Mouse (Mus musculus) right cerebral cortex, adult 18-20 months (tissue): ENCODE results near the gene Myt1l.

ENCODE experiments used
- DNase-seq: peaks from one replicate; pipeline ENCODE4 v3.0.0; 2022; ENCODE audit warnings: mixed read lengths

Myt1l gene

DNA sequence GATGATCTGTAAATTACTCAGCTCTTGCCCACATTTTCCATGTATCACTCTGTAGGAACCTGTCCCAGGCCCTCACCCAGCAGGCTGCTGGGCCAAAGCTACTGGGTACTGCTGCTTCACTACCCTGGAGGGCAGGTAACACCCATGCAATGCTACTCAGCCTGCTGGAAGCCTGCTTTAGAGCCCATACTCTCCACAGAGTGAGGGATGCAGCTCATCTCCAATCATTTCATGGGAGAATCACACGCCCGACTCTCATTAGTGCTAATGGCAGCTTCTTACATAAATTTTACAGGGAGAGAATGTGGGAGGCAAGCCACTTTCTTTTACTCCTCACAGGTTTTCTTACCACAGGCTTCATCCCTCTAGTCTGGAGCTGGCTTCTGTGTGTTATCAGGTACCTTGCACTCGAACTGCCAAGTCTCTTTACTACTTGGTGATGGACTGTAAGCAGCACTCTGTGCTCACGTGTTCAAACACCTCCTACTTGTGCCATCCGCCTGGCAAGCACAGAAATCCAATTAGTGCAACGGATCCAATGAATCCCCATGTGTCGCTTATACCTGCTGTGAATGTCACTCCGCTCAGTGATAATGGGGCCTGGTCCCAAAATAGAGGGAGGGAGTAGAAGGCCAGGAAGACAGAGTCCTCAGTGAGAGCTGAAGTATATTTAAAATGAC is 212.3 kb downstream of the Myt1l start:
- DNase-seq, result peak; percentile 60

DNA sequence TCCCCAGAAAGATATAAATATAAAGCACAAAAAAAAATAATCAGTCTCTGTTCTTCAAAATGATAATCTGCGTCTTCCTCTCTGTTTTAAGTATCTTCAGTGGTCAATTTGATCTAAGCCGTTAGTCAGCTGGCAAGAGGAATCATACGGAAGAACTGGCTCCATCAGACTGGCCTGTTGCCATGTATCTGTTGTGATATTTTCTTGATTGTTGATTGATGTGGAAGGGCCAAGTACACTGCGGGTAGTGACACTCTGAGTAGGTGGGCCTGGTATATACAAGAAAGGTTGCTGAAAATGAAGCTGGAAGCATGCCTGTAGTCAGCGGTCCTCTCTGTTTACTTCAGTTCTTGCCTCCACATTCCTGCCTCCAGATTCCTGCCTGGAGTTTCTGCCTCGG is 213.0 kb downstream of the Myt1l start:
- DNase-seq, result no peak

DNA sequence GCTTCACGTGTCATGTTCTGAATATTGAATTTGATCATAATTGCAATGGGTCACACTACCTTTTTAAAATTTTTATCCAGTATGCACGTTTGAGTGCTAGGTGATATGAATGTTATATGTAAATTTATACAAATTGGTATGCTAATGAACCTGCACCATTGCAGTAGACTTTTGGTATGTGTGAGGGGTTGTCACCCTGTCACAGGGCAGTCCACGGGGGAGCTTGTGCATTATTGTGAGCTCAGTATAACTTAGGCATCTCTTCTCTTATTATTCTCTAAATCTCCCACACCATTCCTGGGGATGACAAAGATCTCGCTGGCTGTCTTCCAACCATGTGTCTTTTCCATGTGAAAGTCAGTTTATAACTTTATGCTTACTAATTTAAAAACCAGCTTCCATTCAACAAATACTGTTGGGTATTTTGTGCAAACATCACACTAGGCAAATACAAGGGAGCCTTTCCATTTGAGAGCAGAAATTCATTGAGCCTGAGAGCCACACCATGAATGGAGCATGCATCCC is 222.5 kb downstream of the Myt1l start:
- DNase-seq, result no peak

DNA sequence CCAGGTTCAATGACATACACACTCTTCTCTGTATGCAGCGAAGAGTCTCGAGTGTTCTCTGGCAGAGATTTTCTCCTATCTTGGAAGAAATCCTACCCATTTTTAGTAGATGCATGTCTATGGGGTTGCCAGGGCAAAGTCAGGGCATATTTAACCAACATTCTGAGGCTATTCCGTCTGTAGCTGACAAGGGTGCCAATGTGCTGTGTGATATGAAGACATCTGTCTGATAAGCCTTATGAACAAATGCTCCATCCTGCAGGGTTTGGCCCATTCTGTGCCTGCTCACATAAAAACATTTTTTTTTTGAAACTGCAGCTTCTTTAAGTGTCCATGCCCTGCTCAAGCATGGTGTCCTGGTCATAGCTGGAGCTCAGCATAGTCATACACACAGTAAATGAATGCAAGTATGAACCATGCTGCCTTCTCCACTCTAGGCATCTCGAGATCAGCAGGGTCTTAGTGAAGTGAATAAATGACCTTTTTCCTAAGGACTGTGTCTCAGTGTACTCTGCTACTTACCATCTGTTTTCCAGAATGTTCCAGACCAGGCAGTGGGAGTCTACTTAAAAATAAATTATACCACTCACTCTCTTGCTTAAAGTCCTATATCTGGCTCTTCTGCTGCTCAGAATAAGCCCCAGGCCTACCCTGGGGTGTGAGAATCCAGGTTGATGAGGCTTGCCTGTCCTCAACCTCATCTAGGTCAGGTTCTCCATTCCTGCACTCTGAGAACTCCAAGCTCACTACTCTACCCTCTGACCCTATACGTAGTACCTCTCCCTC is 227.1 kb downstream of the Myt1l start:
- no peak for DNase-seq

DNA sequence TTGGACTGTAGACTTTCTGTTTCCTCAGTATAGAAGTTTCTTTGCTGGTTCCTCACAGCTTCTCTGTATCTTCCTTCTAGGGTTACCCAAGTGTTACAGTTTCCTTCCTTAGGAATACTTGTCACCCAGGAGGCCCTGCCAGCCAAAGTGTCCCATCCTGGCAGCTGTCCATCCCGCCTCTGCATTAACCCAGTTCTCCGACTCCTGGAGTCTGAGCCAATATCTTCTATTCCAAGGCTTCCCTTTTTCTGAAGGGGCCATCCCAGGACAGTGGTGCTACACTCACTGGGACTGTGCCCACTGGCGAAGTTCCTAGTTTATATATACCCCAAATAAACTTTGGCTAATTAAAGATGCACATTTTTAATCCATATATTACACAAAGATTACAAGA is 227.7 kb downstream of the Myt1l start:
- DNase-seq, result peak; percentile 60

DNA sequence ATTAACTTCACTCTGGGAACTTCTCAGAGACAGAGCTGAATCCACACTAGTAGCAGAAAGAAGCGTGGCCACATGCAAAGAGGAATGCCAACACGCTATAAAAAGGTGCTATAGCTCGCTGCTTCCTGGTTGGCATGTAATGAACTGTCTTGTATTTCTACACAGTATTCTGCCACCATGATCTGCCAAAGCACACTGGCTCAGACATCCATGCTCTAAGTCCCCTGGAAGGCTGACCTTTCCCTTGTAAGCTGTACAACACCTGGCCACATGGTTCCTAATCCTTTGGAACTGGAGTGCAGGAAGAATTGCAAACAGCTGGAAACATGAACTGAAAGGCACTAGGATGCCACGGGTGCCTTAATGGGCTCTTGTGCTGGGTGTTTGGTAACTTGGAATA is 232.4 kb downstream of the Myt1l start:
- DNase-seq, result no peak

DNA sequence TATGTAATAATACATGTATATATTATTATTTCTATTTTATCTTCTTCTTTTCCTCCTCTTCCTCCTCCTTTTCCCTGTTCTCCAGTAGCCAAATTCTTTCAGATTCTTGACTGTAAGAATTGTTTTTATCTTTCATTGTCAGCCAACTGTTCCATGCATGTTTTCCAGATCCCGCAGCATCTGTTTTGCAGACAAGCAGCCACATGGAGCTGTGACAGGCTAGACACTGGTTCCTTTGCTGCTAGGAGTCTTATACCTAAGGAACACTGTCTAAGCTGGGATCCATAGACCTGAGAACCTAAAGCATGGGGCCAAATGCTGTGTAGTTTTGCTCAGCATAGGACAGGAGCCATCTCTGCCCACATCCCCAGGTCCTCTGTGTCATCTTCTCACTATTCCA is 238.0 kb downstream of the Myt1l start:
- no peak for DNase-seq

DNA sequence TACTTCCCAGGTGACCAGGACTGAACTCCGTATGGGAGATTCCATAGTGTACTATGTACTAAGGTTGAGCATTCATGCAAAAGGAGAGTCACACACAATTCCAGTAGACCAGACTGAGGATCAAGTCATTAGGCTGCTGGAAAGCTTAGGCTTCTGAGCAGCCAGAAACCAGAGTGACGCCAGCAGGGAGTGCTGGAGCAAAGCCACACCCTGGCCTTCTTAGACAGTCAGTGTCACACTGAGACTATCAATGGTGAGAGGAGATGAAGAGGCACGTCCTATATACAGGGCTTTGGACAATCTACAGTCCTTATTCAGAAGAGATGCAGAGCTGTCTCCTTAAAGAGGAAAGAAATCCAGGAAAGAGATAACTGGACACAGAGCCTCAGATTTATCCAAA is 243.6 kb downstream of the Myt1l start:
- DNase-seq, result no peak

DNA sequence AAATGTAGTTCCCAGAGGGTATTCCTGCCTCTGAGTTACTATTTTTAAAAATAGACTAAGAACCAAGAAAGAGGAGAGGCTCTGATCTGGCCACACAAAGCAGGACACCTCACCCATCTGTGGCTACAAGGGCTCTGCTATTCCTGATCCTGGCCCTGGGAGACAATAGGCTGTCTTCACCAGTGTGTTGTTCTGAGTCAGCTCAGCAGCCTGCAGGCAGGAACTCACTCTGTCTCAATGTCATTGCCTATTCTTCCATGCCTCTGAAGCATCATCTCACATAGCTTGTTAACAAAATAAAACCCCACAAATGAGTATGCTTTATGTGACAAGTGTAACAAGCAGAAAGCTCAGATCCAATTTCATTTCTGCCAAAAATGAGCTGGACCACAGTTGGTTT is 244.2 kb downstream of the Myt1l start:
- no peak for DNase-seq

DNA sequence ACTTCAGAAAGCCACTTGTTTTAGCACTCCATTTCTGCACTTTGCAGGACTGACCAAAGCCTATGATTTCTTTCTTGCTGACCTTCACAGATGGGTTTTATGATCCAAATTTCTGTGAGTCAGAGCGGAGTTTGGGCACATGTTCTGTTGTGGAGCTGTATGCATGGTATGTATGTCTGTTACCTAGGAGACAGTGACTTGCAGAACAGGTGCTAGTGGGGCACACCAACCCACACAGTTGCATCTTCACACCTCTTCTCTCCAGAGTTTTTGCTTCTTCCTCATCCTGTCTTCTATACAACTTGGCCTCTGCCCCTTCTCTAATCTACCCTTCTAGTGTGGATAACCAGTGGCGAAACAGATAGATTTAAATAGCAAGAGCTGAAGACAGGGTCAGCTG is 250.7 kb downstream of the Myt1l start:
- peak; percentile 51 for DNase-seq

DNA sequence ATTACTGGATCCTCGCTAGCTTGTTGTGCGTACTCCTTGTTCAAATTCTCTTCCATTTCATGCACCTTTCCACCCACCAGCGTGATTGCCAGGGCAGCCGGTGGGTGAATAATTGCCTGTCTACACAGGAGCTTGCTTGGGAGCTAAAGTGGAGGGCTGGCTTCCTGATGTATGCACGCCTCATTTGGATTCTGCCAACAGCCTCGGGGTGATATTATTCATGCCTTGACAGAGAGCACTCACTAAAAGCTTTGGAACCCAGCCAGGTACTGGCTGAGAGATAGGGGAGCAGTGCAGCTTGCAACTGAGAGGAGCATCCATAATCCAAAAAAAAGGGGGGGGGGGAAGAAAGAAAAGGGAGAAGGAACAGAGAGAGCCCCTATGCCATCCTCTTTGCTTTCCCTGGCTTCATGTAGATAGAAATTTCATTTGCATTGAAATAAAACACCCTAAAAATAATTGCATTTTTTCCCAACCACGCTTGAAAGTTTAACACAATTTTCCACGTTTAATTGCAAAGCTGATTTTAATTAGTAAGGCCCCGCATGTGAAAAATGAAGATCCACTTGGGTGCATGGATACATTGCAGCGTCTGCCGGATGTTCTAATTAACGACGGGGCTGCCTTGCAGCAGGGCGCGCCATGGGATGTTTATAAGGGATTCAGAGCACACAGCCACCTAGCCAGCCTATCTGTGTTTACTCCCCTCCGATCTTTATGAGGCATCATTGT is 261.3 kb downstream of the Myt1l start:
- DNase-seq, result peak; percentile 86

DNA sequence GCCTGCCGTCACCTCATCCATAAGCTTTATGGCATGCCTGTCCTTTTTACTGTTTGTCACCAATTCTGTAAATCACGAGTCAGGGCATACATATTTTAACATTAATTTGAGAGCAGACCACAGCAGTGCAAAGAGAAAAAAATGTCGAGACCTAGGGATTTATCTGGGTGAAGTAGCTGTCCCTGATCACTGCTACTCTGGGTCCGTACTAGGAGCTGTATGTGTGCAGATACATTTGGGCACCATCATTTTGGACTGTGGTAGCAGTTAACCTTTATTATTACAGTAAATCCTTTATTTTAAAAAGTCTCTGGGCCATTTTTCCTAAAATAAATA is 261.8 kb downstream of the Myt1l start:
- no peak for DNase-seq

DNA sequence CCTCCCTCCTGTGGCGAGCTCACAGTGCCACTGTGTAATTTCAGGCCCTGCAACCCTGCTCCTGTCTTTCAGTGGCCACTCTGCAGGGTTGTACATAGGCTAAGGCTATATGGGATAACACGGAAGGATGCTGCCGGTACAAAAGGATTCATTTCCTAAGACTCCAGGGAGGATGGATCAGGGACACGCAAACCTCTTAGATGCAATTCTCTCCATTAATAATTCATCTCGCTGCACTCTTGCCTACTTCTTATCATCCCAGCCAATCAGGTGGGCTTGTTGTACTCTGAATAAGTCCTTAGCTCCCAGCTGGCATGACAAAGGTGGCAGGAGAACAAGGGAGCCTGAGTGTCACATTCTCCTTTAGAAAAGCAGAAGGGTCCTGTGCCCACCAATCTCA is 264.8 kb downstream of the Myt1l start:
- DNase-seq, result no peak

DNA sequence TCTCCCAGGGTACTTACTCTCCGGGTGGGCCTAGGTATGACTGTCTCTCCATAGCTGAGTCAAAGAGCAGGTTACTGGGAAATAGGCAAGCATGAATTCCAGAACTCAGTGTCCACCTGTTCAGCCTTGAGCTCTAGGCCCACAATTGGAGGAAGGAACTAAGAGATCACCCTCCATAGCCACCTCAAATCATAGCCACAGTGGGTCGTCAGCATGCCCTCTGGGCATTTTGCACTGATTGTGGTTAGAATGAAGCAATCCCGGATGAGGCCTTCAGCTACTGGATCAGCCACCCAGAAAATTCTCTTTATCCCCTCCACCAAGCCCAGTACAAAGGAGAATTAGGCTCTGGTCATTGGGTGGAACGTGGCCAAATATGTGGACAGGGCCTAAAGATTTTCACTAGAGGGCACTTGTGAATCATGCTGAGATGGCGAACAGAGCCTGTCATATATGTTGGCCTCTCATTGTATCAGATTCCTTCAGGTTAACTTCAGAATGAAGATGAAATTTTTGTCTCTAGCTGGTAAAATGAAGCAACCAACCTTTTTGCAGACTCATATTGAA is 267.0 kb downstream of the Myt1l start:
- DNase-seq, result no peak

DNA sequence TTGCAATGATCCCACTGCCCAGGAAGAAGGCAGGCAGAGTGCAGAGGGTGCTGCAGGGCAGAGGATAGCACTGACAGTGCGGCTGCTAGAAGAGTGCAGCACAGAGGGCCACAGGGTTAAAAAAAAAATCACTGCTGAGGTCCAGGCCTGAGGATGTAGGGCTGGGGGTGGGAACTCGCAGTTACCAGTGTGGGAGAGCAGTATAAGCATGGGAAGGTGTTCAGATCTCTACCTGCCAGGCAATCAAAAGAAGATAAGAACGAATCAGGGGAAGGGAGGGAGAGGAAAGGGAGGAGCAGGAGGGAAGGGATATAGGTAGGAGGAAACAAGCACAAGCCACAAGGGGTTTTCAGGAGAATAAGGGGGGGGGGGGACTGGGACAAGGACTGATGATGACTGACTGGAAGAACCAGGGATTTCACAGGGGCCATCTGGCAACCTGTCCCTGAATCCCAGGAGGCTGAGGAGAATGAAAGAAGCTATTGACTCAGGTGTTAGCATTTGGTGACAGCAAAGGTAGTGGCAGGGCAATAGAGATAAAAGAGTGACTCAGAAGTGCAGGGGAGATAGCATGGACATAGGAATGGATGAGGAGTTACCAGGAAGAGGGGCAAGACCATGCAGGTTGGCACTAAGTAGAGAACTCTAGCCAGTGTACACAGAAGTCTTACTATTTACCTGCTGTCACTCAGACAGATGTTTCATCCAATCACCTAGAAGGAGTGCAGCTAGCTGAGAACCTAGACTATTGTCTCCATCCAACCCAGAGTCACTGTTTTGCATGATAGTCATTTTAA is 270.6 kb downstream of the Myt1l start:
- no peak for DNase-seq

DNA sequence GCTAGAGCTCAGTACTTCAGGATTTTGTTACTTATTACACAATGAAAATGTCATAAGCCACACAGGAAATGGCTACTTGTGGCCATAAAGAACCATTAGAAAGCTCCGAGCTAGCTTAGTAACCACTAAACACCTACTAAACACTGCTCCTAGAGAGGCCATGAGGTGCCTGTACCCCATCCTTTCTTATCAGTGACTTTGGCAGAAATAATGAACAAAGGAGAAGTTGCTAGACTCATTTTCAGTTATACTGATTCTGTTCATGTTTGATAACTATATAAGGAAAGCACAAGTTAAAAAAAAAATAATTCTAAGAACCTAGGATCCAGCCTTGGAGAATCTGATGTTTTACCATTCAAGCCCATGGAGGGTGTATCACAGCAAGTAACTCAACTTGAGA is 278.2 kb downstream of the Myt1l start:
- DNase-seq, result no peak

DNA sequence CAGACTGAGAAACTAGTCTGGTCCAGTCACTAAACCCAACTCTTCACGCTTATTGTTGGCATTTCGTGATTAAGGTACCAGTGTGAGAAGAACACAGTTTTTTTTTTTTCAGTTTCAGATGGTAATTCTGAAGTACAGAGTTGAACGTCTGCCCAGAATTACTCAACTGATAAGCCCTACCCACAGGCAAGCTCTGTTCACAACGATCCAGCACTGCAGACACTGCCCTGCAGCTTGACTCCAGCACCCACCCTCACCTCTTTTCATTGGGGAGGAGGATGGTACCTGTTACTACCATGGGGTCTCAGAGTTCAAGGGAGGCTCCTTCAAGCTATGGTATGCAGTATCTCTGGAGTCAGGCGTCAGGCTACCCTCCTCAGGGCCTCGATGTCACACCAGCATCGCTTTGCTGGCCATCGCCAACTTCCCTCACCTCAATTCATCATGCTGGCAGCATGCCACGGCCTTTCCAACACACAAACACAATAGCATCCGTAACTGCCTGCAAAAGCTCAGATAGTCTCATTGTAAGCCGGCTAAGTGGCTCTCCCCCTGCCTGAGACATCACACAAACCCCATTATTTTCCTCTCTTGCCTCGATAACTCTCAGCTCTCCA is 281.5 kb downstream of the Myt1l start:
- DNase-seq, result no peak

DNA sequence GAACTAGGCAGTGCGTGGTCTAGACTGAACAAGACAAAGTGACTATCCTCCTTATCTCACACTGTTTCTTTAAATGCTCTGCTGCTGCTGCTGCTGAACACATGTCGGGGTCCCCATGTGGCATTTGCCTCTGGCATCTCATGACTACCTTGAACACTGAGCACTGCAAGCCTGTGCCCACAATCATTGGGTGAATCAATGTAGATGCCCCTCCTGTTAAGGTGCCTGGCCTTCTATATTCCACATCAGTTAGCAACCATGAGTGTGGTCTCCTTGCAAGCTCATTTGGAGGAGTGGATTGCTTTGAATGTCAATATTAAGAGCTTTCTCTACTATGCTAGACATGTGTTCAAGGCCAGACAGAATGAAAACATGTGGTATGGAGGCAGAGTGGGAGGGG is 287.3 kb downstream of the Myt1l start:
- no peak for DNase-seq

DNA sequence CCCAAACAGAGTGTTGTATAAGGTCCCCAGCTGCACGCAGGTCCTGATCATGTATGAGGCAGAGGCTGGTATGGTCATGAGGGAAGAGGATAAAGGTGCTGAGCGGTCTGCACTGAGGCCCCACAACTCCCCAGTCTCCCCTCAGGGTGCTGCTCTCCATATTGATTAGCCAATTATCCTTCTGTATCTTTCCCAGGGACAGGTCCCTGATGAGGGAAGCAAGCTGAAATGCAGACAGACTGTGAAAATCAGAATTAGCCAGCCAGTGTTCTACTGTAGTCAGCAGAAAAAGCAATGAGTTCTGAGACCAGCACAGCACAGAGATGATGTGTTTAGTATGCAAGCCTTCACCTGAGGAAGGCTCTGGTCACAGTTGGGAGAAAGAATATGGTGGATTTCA is 287.9 kb downstream of the Myt1l start:
- DNase-seq, result no peak

DNA sequence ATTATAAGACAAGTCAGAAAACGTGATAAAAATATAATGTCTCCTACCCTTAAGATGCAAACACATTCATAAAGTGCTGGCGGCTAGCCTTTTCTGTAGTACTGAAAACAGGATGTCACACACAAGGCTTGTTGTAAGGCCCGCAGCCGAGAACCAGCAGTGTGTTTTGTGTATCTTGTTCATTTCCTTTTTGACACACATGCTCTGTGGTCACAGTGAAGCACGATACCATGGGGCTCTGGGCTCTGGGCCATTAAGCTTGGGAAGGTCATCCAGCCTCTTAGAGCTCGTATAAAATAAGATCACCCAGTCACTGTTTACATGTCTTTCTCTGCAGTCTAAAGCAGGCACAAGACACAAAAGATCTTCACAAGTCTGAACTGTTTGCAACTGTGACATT is 288.6 kb downstream of the Myt1l start:
- DNase-seq, result no peak

DNA sequence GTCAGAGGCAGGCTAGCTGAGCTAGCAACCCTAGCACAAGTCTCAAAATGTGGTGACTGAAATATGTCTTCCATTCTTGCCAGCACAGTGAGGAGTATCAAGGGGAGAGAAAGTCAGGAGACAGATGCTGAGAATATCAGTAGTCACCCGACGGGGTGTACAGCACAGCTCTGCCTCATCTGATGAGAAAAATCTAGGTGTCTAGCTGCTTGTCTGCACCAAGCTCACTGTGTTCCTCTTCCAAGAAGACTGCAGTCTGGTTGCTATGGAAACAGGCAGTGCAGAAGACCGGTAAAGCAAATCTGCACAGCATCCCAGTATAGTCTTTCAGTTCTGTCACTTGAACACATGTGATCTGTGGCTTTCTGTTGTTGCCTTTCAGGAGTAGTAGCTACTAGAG is 294.0 kb downstream of the Myt1l start:
- DNase-seq, result peak; percentile 84

DNA sequence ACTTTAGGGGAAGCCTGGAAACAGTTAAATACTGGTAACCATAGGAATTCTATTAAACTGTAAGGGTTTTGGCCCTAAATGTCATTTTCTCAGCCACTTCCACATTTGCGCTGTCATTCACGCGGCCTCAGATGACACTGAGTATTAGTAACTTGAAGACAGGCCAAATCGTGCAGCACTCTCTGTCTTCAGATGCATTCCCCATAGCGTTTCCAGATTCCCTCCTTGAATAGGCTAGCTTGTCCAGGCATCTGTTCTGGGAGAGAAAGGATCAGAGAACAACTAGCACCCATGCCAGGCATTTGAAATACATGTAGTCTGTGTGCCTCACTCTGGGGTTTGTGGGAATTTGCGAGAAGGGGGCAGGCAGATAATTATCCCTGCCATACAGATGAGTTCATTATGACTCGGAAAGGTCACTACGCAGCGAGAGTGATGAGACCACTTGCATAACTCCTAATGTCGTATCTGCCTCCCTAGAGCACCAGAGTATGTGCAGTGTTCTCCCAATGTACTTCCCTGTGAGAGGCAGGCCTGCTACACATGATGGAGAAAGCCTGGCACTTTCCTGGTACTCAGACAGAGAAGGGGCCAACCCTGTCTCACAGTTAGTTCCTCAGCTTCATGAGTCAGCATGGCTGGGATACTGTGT is 295.7 kb downstream of the Myt1l start:
- no peak for DNase-seq
